Mouse (Mus musculus): Measurements from ENCODE around the gene Smim6. TPM values are rescaled to one million over a fixed set of nuclear protein-coding genes. Genes with fewer than 3 reads are reported as not detected.

Smim6 gene
- polyA plus RNA-seq, 1 experiment from 2014 or later = 2.7 TPM

GRCm38 (mm10) chr11:115904231-115904955, 7.4 kb upstream of the Smim6 start:
- Histone ChIP-seq H3K9me3 (replicated peaks; ENCODE audit: control insufficient read depth, low read length) (no peaks in the 10 kb centered on the region), H3K9ac (ENCODE audit: low read depth, low read length) (peak overlapping the region; percentile 49), H3K4me3 (ENCODE audit: low read depth, low read length) (peak overlapping the region; percentile 72), H3K27me3 (ENCODE audit: control insufficient read depth, insufficient read depth, low read depth, low read length) (no peaks in the 10 kb centered on the region), H3K4me2 (ENCODE audit: low read depth, low read length) (peak overlapping the region; percentile 67), H3K27ac (ENCODE audit: low read length) (peak overlapping the region; percentile 98), H3K4me1 (ENCODE audit: control insufficient read depth, low read depth, low read length) (peaks cover 76% of the 10 kb centered on the region), H3K36me3 (ENCODE audit: control insufficient read depth, insufficient read depth) (peaks cover 29% of the 10 kb centered on the region)
- 38% methylated on average over 8 of the region's 8 CpGs for WGBS (ENCODE audit: insufficient replicate concordance)
- ATAC-seq (ENCODE audit: low read depth) = no peak

- peak overlapping the region; percentile 67; the same call in 1 of the 2 replicates for H3K4me2 ChIP-seq (ENCODE audit: low read depth, low read length)
- H3K4me3 ChIP-seq (ENCODE audit: low read depth, low read length) = no peak overlapping the region
- peak overlapping the region; percentile 98 for H3K27ac ChIP-seq (ENCODE audit: low read length)
- peaks cover 29% of the 10 kb centered on the region for H3K36me3 ChIP-seq (ENCODE audit: control insufficient read depth, insufficient read depth)
- H3K9ac ChIP-seq (ENCODE audit: low read depth, low read length) = peak overlapping the region; percentile 49
- ATAC-seq (ENCODE audit: low read depth) = no peak
- no peaks in the 10 kb centered on the region for H3K9me3 ChIP-seq (replicated peaks; ENCODE audit: control insufficient read depth, low read length)
- H3K4me1 ChIP-seq (ENCODE audit: control insufficient read depth, low read depth, low read length) = peaks cover 71% of the 10 kb centered on the region
- WGBS (ENCODE audit: insufficient replicate concordance) = 75% methylated on average over 16 of the region's 16 CpGs
- no peaks in the 10 kb centered on the region for H3K27me3 ChIP-seq (ENCODE audit: control insufficient read depth, insufficient read depth, low read depth, low read length)
Measured at GRCm38 (mm10) chr11:115904956-115905790, 6.6 kb upstream of the Smim6 start.

GRCm38 (mm10) chr11:115906116-115906515, 5.7 kb upstream of the Smim6 start:
- H3K4me1 ChIP-seq (ENCODE audit: control insufficient read depth, low read depth, low read length) = peaks cover 71% of the 10 kb centered on the region

GRCm38 (mm10) chr11:115906521-115906920, 5.3 kb upstream of the Smim6 start:
- Histone ChIP-seq H3K4me1 (ENCODE audit: control insufficient read depth, low read depth, low read length) (peaks cover 71% of the 10 kb centered on the region), H3K36me3 (ENCODE audit: control insufficient read depth, insufficient read depth) (peaks cover 29% of the 10 kb centered on the region), H3K27ac (ENCODE audit: low read length) (peak overlapping the region; percentile 98)

More at GRCm38 (mm10) chr11:115906116-115906515, 5.7 kb upstream of the Smim6 start:
- Histone ChIP-seq H3K36me3 (ENCODE audit: control insufficient read depth, insufficient read depth) (peaks cover 29% of the 10 kb centered on the region), H3K4me2 (ENCODE audit: low read depth, low read length) (no peak overlapping the region), H3K9me3 (replicated peaks; ENCODE audit: control insufficient read depth, low read length) (no peaks in the 10 kb centered on the region), H3K4me3 (ENCODE audit: low read depth, low read length) (no peak overlapping the region), H3K27ac (ENCODE audit: low read length) (peak overlapping the region; percentile 98), H3K9ac (ENCODE audit: low read depth, low read length) (no peak overlapping the region; the same call in 1 of the 2 replicates), H3K27me3 (ENCODE audit: control insufficient read depth, insufficient read depth, low read depth, low read length) (no peaks in the 10 kb centered on the region)
- 80% methylated on average over 3 of the region's 3 CpGs for WGBS (ENCODE audit: insufficient replicate concordance)
- ATAC-seq (ENCODE audit: low read depth) = no peak

GRCm38 (mm10) chr11:115911134-115911561, 669 bp upstream of the Smim6 start:
- Histone ChIP-seq H3K4me1 (ENCODE audit: control insufficient read depth, low read depth, low read length) (peaks cover 38% of the 10 kb centered on the region), H3K36me3 (ENCODE audit: control insufficient read depth, insufficient read depth) (peaks cover 16% of the 10 kb centered on the region), H3K27me3 (ENCODE audit: control insufficient read depth, insufficient read depth, low read depth, low read length) (no peaks in the 10 kb centered on the region), H3K4me3 (ENCODE audit: low read depth, low read length) (peak overlapping the region; percentile 9; the same call in 1 of the 2 replicates), H3K9ac (ENCODE audit: low read depth, low read length) (peak overlapping the region; percentile 54), H3K4me2 (ENCODE audit: low read depth, low read length) (peak overlapping the region; percentile 51), H3K9me3 (replicated peaks; ENCODE audit: control insufficient read depth, low read length) (no peaks in the 10 kb centered on the region), H3K27ac (ENCODE audit: low read length) (peak overlapping the region; percentile 94)
- WGBS (ENCODE audit: insufficient replicate concordance) = 12% methylated on average over 5 of the region's 5 CpGs
- ATAC-seq (ENCODE audit: low read depth) = peak; percentile 88

More at GRCm38 (mm10) chr11:115906521-115906920, 5.3 kb upstream of the Smim6 start:
- Histone ChIP-seq H3K27me3 (ENCODE audit: control insufficient read depth, insufficient read depth, low read depth, low read length) (no peaks in the 10 kb centered on the region), H3K9ac (ENCODE audit: low read depth, low read length) (no peak overlapping the region), H3K9me3 (replicated peaks; ENCODE audit: control insufficient read depth, low read length) (no peaks in the 10 kb centered on the region), H3K4me3 (ENCODE audit: low read depth, low read length) (no peak overlapping the region), H3K4me2 (ENCODE audit: low read depth, low read length) (no peak overlapping the region)
- WGBS (ENCODE audit: insufficient replicate concordance) = 87% methylated on average over 5 of the region's 5 CpGs
- ATAC-seq (ENCODE audit: low read depth) = no peak

GRCm38 (mm10) chr11:115916579-115916978, 4.8 kb downstream of the Smim6 start:
- no peak overlapping the region for H3K27ac ChIP-seq (ENCODE audit: low read length)
- no peak overlapping the region for H3K4me2 ChIP-seq (ENCODE audit: low read depth, low read length)
- no peaks in the 10 kb centered on the region for H3K36me3 ChIP-seq (ENCODE audit: control insufficient read depth, insufficient read depth)
- H3K4me3 ChIP-seq (ENCODE audit: low read depth, low read length) = no peak overlapping the region
- H3K9me3 ChIP-seq (replicated peaks; ENCODE audit: control insufficient read depth, low read length) = no peaks in the 10 kb centered on the region
- no peak for ATAC-seq (ENCODE audit: low read depth)
- no peaks in the 10 kb centered on the region for H3K27me3 ChIP-seq (ENCODE audit: control insufficient read depth, insufficient read depth, low read depth, low read length)
- 80% methylated on average over 4 of the region's 4 CpGs for WGBS (ENCODE audit: insufficient replicate concordance)
- H3K4me1 ChIP-seq (ENCODE audit: control insufficient read depth, low read depth, low read length) = peaks cover 16% of the 10 kb centered on the region
- H3K9ac ChIP-seq (ENCODE audit: low read depth, low read length) = no peak overlapping the region

- Histone ChIP-seq H3K4me3 (ENCODE audit: low read depth, low read length) (no peak overlapping the region), H3K27me3 (ENCODE audit: control insufficient read depth, insufficient read depth, low read depth, low read length) (no peaks in the 10 kb centered on the region), H3K4me2 (ENCODE audit: low read depth, low read length) (no peak overlapping the region), H3K9ac (ENCODE audit: low read depth, low read length) (no peak overlapping the region), H3K4me1 (ENCODE audit: control insufficient read depth, low read depth, low read length) (peaks cover 3% of the 10 kb centered on the region), H3K9me3 (replicated peaks; ENCODE audit: control insufficient read depth, low read length) (no peaks in the 10 kb centered on the region), H3K27ac (ENCODE audit: low read length) (no peak overlapping the region), H3K36me3 (ENCODE audit: control insufficient read depth, insufficient read depth) (peaks cover 2% of the 10 kb centered on the region; the same call in 1 of the 2 replicates)
- ATAC-seq (ENCODE audit: low read depth) = no peak
- WGBS (ENCODE audit: insufficient replicate concordance) = 81% methylated on average over 5 of the region's 5 CpGs
Measured at GRCm38 (mm10) chr11:115918637-115919036, 6.8 kb downstream of the Smim6 start.

- Histone ChIP-seq H3K27me3 (ENCODE audit: control insufficient read depth, insufficient read depth, low read depth, low read length) (no peaks in the 10 kb centered on the region), H3K36me3 (ENCODE audit: control insufficient read depth, insufficient read depth) (peaks cover 2% of the 10 kb centered on the region; the same call in 1 of the 2 replicates), H3K4me1 (ENCODE audit: control insufficient read depth, low read depth, low read length) (peaks cover 3% of the 10 kb centered on the region), H3K9ac (ENCODE audit: low read depth, low read length) (no peak overlapping the region), H3K4me2 (ENCODE audit: low read depth, low read length) (no peak overlapping the region), H3K9me3 (replicated peaks; ENCODE audit: control insufficient read depth, low read length) (no peaks in the 10 kb centered on the region), H3K27ac (ENCODE audit: low read length) (0 out of 2 replicates have a peak overlapping the region, but pooled peaks have one; percentile 20), H3K4me3 (ENCODE audit: low read depth, low read length) (no peak overlapping the region)
- WGBS (ENCODE audit: insufficient replicate concordance) = 65% methylated on average over 5 of the region's 5 CpGs
- peak; percentile 47; the same call in 1 of the 2 replicates for ATAC-seq (ENCODE audit: low read depth)
Measured at GRCm38 (mm10) chr11:115919073-115919472, 7.3 kb downstream of the Smim6 start.
